Mouse (Mus musculus): ENCODE data around the gene Samd4. TPM values are rescaled to one million over a fixed set of nuclear protein-coding genes. Genes with fewer than 3 reads are reported as not detected.

Samd4 gene
- total and polyA plus RNA-seq, 3 experiments: 0.22 TPM; not detected in 2

GRCm38 (mm10) chr14:46941077-46941476 is 58.4 kb downstream of the Samd4 start:
- no peaks in the 10 kb centered on the region for H3K9me3 ChIP-seq (replicated peaks)
- H3K4me3 ChIP-seq (ENCODE audit: low read depth, low read length): no peak overlapping the region
- H3K4me1 ChIP-seq (ENCODE audit: insufficient read depth, low read depth, low read length): no peaks in the 10 kb centered on the region
- ATAC-seq (ENCODE audit: extremely low read depth, insufficient number of reproducible peaks, low FRiP score, poor library complexity, severe bottlenecking): no peak
- TF ChIP-seq GATA2 (IDR thresholded peaks at IDR 0.05; ENCODE audit: borderline replicate concordance, low read depth, low read length) (no peak), TAL1 (conservative IDR thresholded peaks at IDR 0.05; ENCODE audit: low read depth, low read length) (no peak), CTCF (IDR thresholded peaks at IDR 0.05; ENCODE audit: low read depth, low read length) (no peak), GATA1 (IDR thresholded peaks at IDR 0.05; ENCODE audit: borderline replicate concordance, low read length) (no peak), POLR2AphosphoS5 (IDR thresholded peaks at IDR 0.05; ENCODE audit: insufficient replicate concordance, low read depth, low read length) (no peak)
- no peak for DNase-seq (ENCODE audit: low spot score)
- H3K27me3 ChIP-seq (ENCODE audit: insufficient read depth, low read length): no peaks in the 10 kb centered on the region
- no peaks in the 10 kb centered on the region for H3K36me3 ChIP-seq (replicated peaks)

- Histone ChIP-seq H3K4me3 (ENCODE audit: low read depth, low read length) (no peak overlapping the region), H3K9me3 (replicated peaks) (no peaks in the 10 kb centered on the region), H3K36me3 (replicated peaks) (no peaks in the 10 kb centered on the region), H3K27me3 (ENCODE audit: insufficient read depth, low read length) (no peaks in the 10 kb centered on the region), H3K4me1 (ENCODE audit: insufficient read depth, low read depth, low read length) (no peaks in the 10 kb centered on the region)
- no peak for TF ChIP-seq CTCF (IDR thresholded peaks at IDR 0.05; ENCODE audit: low read depth, low read length)
- no peak for ATAC-seq (ENCODE audit: extremely low read depth, insufficient number of reproducible peaks, low FRiP score, poor library complexity, severe bottlenecking)
- no peak for DNase-seq (ENCODE audit: low spot score)
These were observed 59.5 kb downstream of the Samd4 start for GRCm38 (mm10) chr14:46941896-46942812.

- Histone ChIP-seq H3K36me3 (replicated peaks) (no peaks in the 10 kb centered on the region), H3K27me3 (ENCODE audit: insufficient read depth, low read length) (0 out of 2 replicates have a peak, but pooled peaks cover 2% of the 10 kb centered on the region), H3K9me3 (replicated peaks) (no peaks in the 10 kb centered on the region), H3K4me1 (ENCODE audit: insufficient read depth, low read depth, low read length) (no peaks in the 10 kb centered on the region), H3K4me3 (ENCODE audit: low read depth, low read length) (no peak overlapping the region)
- DNase-seq (ENCODE audit: low spot score) (no peak), ATAC-seq (ENCODE audit: extremely low read depth, insufficient number of reproducible peaks, low FRiP score, poor library complexity, severe bottlenecking) (no peak)
- TF ChIP-seq GATA2 (IDR thresholded peaks at IDR 0.05; ENCODE audit: borderline replicate concordance, low read depth, low read length) (no peak), POLR2AphosphoS5 (IDR thresholded peaks at IDR 0.05; ENCODE audit: insufficient replicate concordance, low read depth, low read length) (no peak), TAL1 (conservative IDR thresholded peaks at IDR 0.05; ENCODE audit: low read depth, low read length) (no peak), GATA1 (IDR thresholded peaks at IDR 0.05; ENCODE audit: borderline replicate concordance, low read length) (no peak), CTCF (IDR thresholded peaks at IDR 0.05; ENCODE audit: low read depth, low read length) (no peak)
These were observed 61.8 kb downstream of the Samd4 start for GRCm38 (mm10) chr14:46944411-46944810.

GRCm38 (mm10) chr14:46945903-46946490 is 63.3 kb downstream of the Samd4 start:
- Histone ChIP-seq H3K9me3 (replicated peaks) (no peaks in the 10 kb centered on the region), H3K4me1 (ENCODE audit: insufficient read depth, low read depth, low read length) (no peaks in the 10 kb centered on the region), H3K27me3 (ENCODE audit: insufficient read depth, low read length) (0 out of 2 replicates have a peak, but pooled peaks cover 5% of the 10 kb centered on the region), H3K4me3 (ENCODE audit: low read depth, low read length) (no peak overlapping the region), H3K36me3 (replicated peaks) (no peaks in the 10 kb centered on the region)
- DNase-seq (ENCODE audit: low spot score) (no peak), ATAC-seq (ENCODE audit: extremely low read depth, insufficient number of reproducible peaks, low FRiP score, poor library complexity, severe bottlenecking) (no peak)
- TF ChIP-seq TAL1 (conservative IDR thresholded peaks at IDR 0.05; ENCODE audit: low read depth, low read length) (no peak), CTCF (IDR thresholded peaks at IDR 0.05; ENCODE audit: low read depth, low read length) (no peak), GATA1 (IDR thresholded peaks at IDR 0.05; ENCODE audit: borderline replicate concordance, low read length) (no peak), POLR2AphosphoS5 (IDR thresholded peaks at IDR 0.05; ENCODE audit: insufficient replicate concordance, low read depth, low read length) (no peak), GATA2 (IDR thresholded peaks at IDR 0.05; ENCODE audit: borderline replicate concordance, low read depth, low read length) (no peak)

- Histone ChIP-seq H3K27me3 (ENCODE audit: insufficient read depth, low read length) (0 out of 2 replicates have a peak, but pooled peaks cover 5% of the 10 kb centered on the region), H3K9me3 (replicated peaks) (no peaks in the 10 kb centered on the region), H3K4me3 (ENCODE audit: low read depth, low read length) (no peak overlapping the region), H3K36me3 (replicated peaks) (no peaks in the 10 kb centered on the region), H3K4me1 (ENCODE audit: insufficient read depth, low read depth, low read length) (no peaks in the 10 kb centered on the region)
- no peak for DNase-seq (ENCODE audit: low spot score)
- no peak for ATAC-seq (ENCODE audit: extremely low read depth, insufficient number of reproducible peaks, low FRiP score, poor library complexity, severe bottlenecking)
- TF ChIP-seq TAL1 (conservative IDR thresholded peaks at IDR 0.05; ENCODE audit: low read depth, low read length) (no peak), GATA2 (IDR thresholded peaks at IDR 0.05; ENCODE audit: borderline replicate concordance, low read depth, low read length) (no peak), GATA1 (IDR thresholded peaks at IDR 0.05; ENCODE audit: borderline replicate concordance, low read length) (no peak), CTCF (IDR thresholded peaks at IDR 0.05; ENCODE audit: low read depth, low read length) (no peak), POLR2AphosphoS5 (IDR thresholded peaks at IDR 0.05; ENCODE audit: insufficient replicate concordance, low read depth, low read length) (no peak)
These were observed 65.0 kb downstream of the Samd4 start for GRCm38 (mm10) chr14:46947644-46948043.

GRCm38 (mm10) chr14:46950527-46951384 is 68.1 kb downstream of the Samd4 start:
- no peak overlapping the region for H3K4me3 ChIP-seq (ENCODE audit: low read depth, low read length)
- ATAC-seq (ENCODE audit: extremely low read depth, insufficient number of reproducible peaks, low FRiP score, poor library complexity, severe bottlenecking): no peak
- 0 out of 2 replicates have a peak, but pooled peaks cover 5% of the 10 kb centered on the region for H3K27me3 ChIP-seq (ENCODE audit: insufficient read depth, low read length)
- no peak for DNase-seq (ENCODE audit: low spot score)
- no peaks in the 10 kb centered on the region for H3K4me1 ChIP-seq (ENCODE audit: insufficient read depth, low read depth, low read length)
- no peak for TF ChIP-seq GATA1 (IDR thresholded peaks at IDR 0.05; ENCODE audit: borderline replicate concordance, low read length)
- no peaks in the 10 kb centered on the region for H3K9me3 ChIP-seq (replicated peaks)
- H3K36me3 ChIP-seq (replicated peaks): no peaks in the 10 kb centered on the region

Measured in G1E (cell line).